Mouse (Mus musculus) lung, embryonic 16.5 days (tissue): ENCODE data around the gene Upf3a. TPM values are rescaled to one million over a fixed set of nuclear protein-coding genes. Genes with fewer than 3 reads are reported as not detected.
A peak's percentile ranks its signal among the peaks of the same experiment; 100 is the strongest.
"Not testable (repeated sequence)": the region's sequence is repeated elsewhere in the genome, so short reads cannot be mapped to it uniquely, and the experiment has no call there.

ENCODE experiments used
- ATAC-seq: fragments of 200-750 bp; cut with Nextera tagmentation; 2 replicates; pipeline ENCODE4 v1.8.0; 2017; ENCODE audit warnings: low read depth, mild to moderate bottlenecking, moderate library complexity
- H3K27ac ChIP-seq: fragments of 300-500 bp; sonication (generic); 2 replicates; pipeline ENCODE4 v1.5.1; 2014; ENCODE audit warnings: mild to moderate bottlenecking, control low read depth, low read length
- H3K27me3 ChIP-seq: fragments of 300-500 bp; sonication (generic); 2 replicates; pipeline ENCODE4 v1.6.1; 2014; ENCODE audit warnings: low read depth, low read length, mixed read lengths; ENCODE audit not compliant: control insufficient read depth, insufficient read depth
- H3K36me3 ChIP-seq: fragments of 300-500 bp; sonication (generic); 2 replicates; pipeline ENCODE4 v1.6.1; 2014; ENCODE audit warnings: low read length; ENCODE audit not compliant: control insufficient read depth, insufficient read depth
- H3K4me1 ChIP-seq: fragments of 300-500 bp; sonication (generic); replicated peaks from 2 replicates; pipeline ENCODE4 v1.6.1; 2014; ENCODE audit warnings: low read length, mixed read lengths; ENCODE audit not compliant: control insufficient read depth, insufficient read depth
- H3K4me2 ChIP-seq: fragments of 300-500 bp; sonication (generic); 2 replicates; pipeline ENCODE4 v1.6.1; 2014; ENCODE audit warnings: low read depth, low read length, control low read depth
- H3K4me3 ChIP-seq: fragments of 300-500 bp; sonication (generic); 2 replicates; pipeline ENCODE4 v1.5.1; 2014; ENCODE audit warnings: mild to moderate bottlenecking, low read length, control low read depth
- H3K9ac ChIP-seq: fragments of 300-500 bp; sonication (generic); 2 replicates; pipeline ENCODE4 v1.6.1; 2014; ENCODE audit warnings: low read length, control low read depth
- H3K9me3 ChIP-seq: fragments of 300-500 bp; sonication (generic); 2 replicates; pipeline ENCODE4 v1.6.1; 2016; ENCODE audit warnings: low read length; ENCODE audit not compliant: control insufficient read depth
- WGBS: fragments of 180-500 bp; shearing (Covaris S2); extraction: QIAGEN DNeasy Blood & Tissue Kit; methylation state at CpG from one replicate; pipeline ENCODE4 v1.1.7; 2014; 5-methylcytosine and 5-hydroxymethylcytosine counted together
- polyA plus RNA-seq: library from polyadenylated mRNA; unstranded; fragments of >200 nt; fragmentation: Nextera tagmentation; extraction: Ambion mirVana; gene quantifications from 2 replicates; pipeline ENCODE4 v1.2.1, GENCODE M21; 2015

The Upf3a gene
- 43.0 and 43.7 TPM in 2 replicates for polyA plus RNA-seq

GRCm38 (mm10) chr8:13785250-13785763 lies at the start of gene Upf3a:
Gene Upf3a, plus strand, starts transcription at chr8:13785615.
- WGBS, result under 1% methylated on average over 47 of the region's 47 CpGs
- ATAC-seq, result peak; percentile 96
- peaks cover 23% of the 10 kb centered on the region for H3K36me3 ChIP-seq

GRCm38 (mm10) chr8:13740323-13740770 lies 45.1 kb upstream of the Upf3a start:
- H3K4me1 ChIP-seq, result 0 out of 2 replicates have a peak, but pooled peaks cover 4% of the 10 kb centered on the region
- H3K4me3 ChIP-seq, result no peak overlapping the region
- H3K4me2 ChIP-seq, result peak overlapping the region; percentile 23
- H3K9me3 ChIP-seq, result no peaks in the 10 kb centered on the region
- no peaks in the 10 kb centered on the region for H3K36me3 ChIP-seq
- H3K27me3 ChIP-seq, result no peaks in the 10 kb centered on the region
- peak; percentile 93 for ATAC-seq
- 11% methylated on average over 6 of the region's 6 CpGs for WGBS
- peak overlapping the region; percentile 85 for H3K27ac ChIP-seq
- H3K9ac ChIP-seq, result 0 out of 2 replicates have a peak overlapping the region, but pooled peaks have one; percentile 14

More at GRCm38 (mm10) chr8:13785250-13785763, at the start of gene Upf3a:
- Histone ChIP-seq H3K4me2 (peak within 1 kb of the TSS; percentile 93), H3K9ac (peak within 1 kb of the TSS; percentile 99), H3K4me1 (peaks cover 11% of the 10 kb centered on the region), H3K27me3 (no peaks in the 10 kb centered on the region), H3K27ac (peak within 1 kb of the TSS; percentile 98), H3K9me3 (no peaks in the 10 kb centered on the region), H3K4me3 (peak within 1 kb of the TSS; percentile 85)

- no peak overlapping the region for H3K4me3 ChIP-seq
- H3K36me3 ChIP-seq, result no peaks in the 10 kb centered on the region
- WGBS, result 62% methylated on average over 7 of the region's 7 CpGs
- H3K4me1 ChIP-seq, result 0 out of 2 replicates have a peak, but pooled peaks cover 4% of the 10 kb centered on the region
- no peaks in the 10 kb centered on the region for H3K27me3 ChIP-seq
- H3K9me3 ChIP-seq, result no peaks in the 10 kb centered on the region
- H3K4me2 ChIP-seq, result no peak overlapping the region
- ATAC-seq, result no peak
- no peak overlapping the region for H3K9ac ChIP-seq
- peak overlapping the region; percentile 85 for H3K27ac ChIP-seq
Measured at GRCm38 (mm10) chr8:13740817-13741613, 44.4 kb upstream of the Upf3a start.

GRCm38 (mm10) chr8:13746212-13746611 lies 39.2 kb upstream of the Upf3a start:
- not testable (repeated sequence) for ATAC-seq, H3K9me3 ChIP-seq, H3K27ac ChIP-seq, H3K9ac ChIP-seq, H3K4me1 ChIP-seq, H3K27me3 ChIP-seq, H3K4me2 ChIP-seq, H3K36me3 ChIP-seq, H3K4me3 ChIP-seq
- WGBS, result 90% methylated on average over 3 of the region's 6 CpGs

- H3K9ac ChIP-seq, result no peak overlapping the region
- H3K4me2 ChIP-seq, result no peak overlapping the region
- H3K9me3 ChIP-seq, result no peaks in the 10 kb centered on the region
- H3K4me1 ChIP-seq, result no peaks in the 10 kb centered on the region
- no peaks in the 10 kb centered on the region for H3K27me3 ChIP-seq
- no peak for ATAC-seq
- WGBS, result 23% methylated on average over 3 of the region's 3 CpGs
- H3K27ac ChIP-seq, result no peak overlapping the region
- no peaks in the 10 kb centered on the region for H3K36me3 ChIP-seq
- no peak overlapping the region for H3K4me3 ChIP-seq
Measured at GRCm38 (mm10) chr8:13747626-13748025, 37.8 kb upstream of the Upf3a start.

GRCm38 (mm10) chr8:13753680-13754079 lies 31.7 kb upstream of the Upf3a start:
- no peaks in the 10 kb centered on the region for H3K36me3 ChIP-seq
- WGBS, result 25% methylated on average over 2 of the region's 2 CpGs
- H3K27ac ChIP-seq, result no peak overlapping the region
- no peak for ATAC-seq
- no peaks in the 10 kb centered on the region for H3K9me3 ChIP-seq
- H3K4me1 ChIP-seq, result peaks cover 6% of the 10 kb centered on the region
- H3K4me2 ChIP-seq, result no peak overlapping the region
- no peaks in the 10 kb centered on the region for H3K27me3 ChIP-seq
- no peak overlapping the region for H3K9ac ChIP-seq
- H3K4me3 ChIP-seq, result no peak overlapping the region

- Histone ChIP-seq H3K27me3 (no peaks in the 10 kb centered on the region), H3K9ac (0 out of 2 replicates have a peak overlapping the region, but pooled peaks have one; percentile 3), H3K9me3 (no peaks in the 10 kb centered on the region), H3K27ac (peak overlapping the region; percentile 56), H3K4me3 (no peak overlapping the region), H3K4me1 (peaks cover 15% of the 10 kb centered on the region), H3K36me3 (peaks cover 7% of the 10 kb centered on the region), H3K4me2 (no peak overlapping the region)
- peak; percentile 66 for ATAC-seq
- WGBS, result 31% methylated on average over 7 of the region's 7 CpGs
Measured at GRCm38 (mm10) chr8:13756480-13756879, 28.9 kb upstream of the Upf3a start.

- Histone ChIP-seq H3K36me3 (peaks cover 10% of the 10 kb centered on the region), H3K4me2 (peak within 1 kb of the TSS; percentile 69), H3K9ac (peak within 1 kb of the TSS; percentile 96), H3K4me1 (peaks cover 15% of the 10 kb centered on the region), H3K27me3 (no peaks in the 10 kb centered on the region), H3K4me3 (peak within 1 kb of the TSS; percentile 96), H3K9me3 (no peaks in the 10 kb centered on the region), H3K27ac (peak within 1 kb of the TSS; percentile 92)
- 6% methylated on average over 30 of the region's 40 CpGs for WGBS
- ATAC-seq, result peak; percentile 92
Measured at GRCm38 (mm10) chr8:13756982-13757804, 28.2 kb upstream of the Upf3a start, which contains the start of gene Cdc16. Gene Cdc16, plus strand, starts transcription at chr8:13757676.
